Mouse (Mus musculus): ENCODE measurements around the gene Itln1.

GRCm38 (mm10) chr1:171494241-171494640, 40.9 kb downstream of the Itln1 start:
- TF ChIP-seq CTCF (IDR thresholded peaks at IDR 0.05; ENCODE audit: extremely low read depth, insufficient read depth, insufficient read length, insufficient replicate concordance) (no peak), POLR2A (IDR thresholded peaks at IDR 0.05; ENCODE audit: low read depth, low read length) (no peak)

Measured in spleen, adult 2 months (tissue).